Mouse (Mus musculus) retina, adult 2 months (tissue): ENCODE results near the gene Zfp692.
A peak's percentile ranks its signal among the peaks of the same experiment; 100 is the strongest.
"Not testable (repeated sequence)": the region's sequence is repeated elsewhere in the genome, so short reads cannot be mapped to it uniquely, and the experiment has no call there.

Experiments used
- DNase-seq: peaks from one replicate; pipeline ENCODE4 v3.0.0-alpha.2; 2012; ENCODE audit warnings: low read depth, low spot score

Zfp692 gene

DNA sequence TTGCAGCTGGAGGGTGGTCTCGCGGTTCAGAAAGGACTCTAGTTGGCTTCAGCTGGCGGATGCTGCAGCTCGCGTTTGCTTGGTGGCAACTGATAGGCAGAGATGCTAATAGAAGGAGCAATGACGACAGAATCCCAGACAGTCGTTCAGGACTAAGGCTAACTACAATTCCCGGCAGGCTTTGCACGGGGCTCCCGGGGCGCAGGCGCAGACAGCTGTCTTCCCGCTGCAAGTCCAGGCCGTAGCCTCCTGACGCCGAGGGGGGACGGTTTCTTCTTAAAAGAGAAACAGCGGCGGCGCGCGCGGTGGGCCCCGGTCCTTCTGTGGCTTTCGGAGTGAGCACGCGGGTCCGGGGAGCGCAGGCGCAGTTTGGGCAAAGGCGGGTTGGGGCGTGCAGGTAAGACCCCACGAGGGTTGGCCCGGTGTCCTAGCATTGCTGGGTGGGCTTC is at the start of gene Zfp692:
Zfp692 (plus strand) TSS at position 210 of the 449 bp plus-strand sequence.
- peak; percentile 79 for DNase-seq

DNA sequence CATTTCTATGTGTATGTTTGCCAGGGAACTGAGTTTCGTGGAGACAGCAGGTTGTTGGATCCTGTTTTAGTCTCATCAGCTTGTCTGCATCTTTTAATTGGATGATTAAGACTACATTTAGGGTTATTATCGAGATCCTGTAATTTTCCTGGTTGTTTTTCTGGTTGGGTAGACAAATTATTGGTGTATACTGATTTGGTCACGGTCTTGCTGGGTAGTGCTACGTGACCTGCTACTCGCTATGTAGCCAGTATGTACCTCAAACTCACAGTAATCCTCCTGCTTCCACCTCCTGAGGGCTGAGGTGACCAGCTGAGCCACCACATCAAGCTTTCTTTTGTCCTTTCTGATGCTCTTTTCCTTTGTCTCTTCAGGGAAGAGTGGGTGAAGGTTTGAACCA is 49.1 kb upstream of the Zfp692 start:
- no peak for DNase-seq

DNA sequence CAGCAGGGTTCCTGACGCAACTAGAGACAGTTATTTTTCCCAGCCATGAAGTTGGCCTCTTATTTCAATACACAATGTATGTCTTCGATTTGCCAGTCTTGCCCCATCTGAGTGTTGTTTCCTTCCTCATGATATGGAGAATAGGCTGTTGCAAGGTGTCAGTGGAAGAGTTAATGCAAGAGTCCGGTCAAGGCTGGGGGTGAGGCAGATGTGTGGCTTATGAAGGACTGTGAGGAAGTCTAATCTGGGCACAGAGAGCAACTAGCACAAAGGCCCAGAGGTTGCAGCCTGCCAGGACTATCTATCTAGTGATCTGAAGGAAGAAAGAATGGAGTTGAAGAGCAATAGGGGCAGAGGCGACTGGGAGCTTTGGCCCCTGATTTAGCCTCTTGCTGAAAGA is 46.7 kb upstream of the Zfp692 start:
- DNase-seq, result no peak

DNA sequence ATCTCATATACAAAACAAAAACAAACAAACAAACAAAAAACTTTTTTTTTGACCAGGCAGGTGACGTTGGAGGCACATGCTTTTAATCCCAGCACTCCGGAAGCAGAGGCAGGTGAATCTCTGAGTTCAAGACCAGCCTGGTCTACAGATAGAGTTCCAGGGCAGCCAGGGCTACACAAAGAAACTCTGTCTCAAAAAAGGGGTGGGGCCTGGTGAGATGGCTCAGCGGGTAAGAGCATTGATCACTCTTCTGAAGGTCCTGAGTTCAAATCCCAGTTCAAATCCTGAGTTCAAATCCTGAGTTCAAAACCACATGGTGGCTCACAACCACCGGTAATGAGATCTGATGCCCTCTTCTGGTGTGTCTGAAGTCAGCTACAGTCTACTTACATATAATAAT is 45.0 kb upstream of the Zfp692 start:
- no peak for DNase-seq

DNA sequence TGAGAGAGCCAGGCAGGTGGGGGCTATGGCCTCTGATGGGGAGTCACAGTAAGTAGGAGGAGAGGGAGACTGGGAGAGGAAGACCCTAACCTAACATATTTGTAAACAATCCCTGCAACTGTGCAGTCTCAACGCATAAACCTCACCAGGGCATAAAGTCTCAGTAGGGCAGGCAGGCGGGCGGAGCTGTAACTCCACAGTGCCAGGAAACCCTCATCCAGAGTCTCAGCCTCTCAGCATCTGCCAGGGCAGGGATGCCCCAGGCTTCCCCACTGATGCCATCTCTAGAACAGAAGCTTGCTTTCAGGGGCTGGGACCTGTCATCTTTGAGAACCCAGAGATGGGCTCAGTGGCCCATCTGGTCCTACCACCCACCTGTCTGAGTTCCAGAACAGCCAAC is 44.5 kb upstream of the Zfp692 start:
- DNase-seq, result no peak

DNA sequence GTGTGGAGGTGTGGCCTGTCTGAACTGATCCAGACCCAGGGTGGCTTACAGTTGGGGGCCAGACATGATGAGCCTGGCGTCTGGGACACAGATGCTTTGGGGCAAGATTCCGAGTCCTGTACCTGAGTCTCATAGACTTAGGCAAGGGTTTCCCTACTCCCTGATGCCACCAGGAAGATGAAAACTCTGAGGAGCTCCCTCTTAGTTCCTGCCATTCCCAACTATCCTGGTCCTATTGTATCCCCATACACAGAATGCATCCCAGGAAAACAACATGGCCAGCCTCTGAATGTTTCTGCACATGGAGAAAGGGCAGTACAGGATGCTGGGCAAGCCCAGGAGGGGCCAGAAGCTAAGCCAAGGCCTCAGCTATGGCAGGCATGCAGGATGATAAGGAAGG is 43.4 kb upstream of the Zfp692 start:
- DNase-seq, result no peak

DNA sequence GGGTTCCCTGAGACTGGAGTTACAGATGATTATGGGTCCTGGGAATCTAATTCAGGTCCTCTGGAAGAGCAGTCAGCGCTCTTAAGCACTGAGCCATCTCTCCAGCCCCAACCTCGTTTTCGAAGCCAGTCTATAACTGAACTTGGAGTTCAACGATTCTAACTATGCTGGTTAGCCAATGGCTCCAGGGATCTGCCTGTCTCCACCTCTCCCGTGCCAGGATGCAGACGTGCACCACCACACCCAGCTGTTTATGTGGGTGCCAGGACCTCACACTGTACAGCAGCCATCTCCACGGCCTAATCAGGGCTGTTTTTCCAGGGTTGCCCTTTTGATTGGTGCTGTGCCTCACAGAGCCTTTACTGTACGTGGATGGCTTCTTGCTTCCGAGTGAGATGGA is 42.3 kb upstream of the Zfp692 start:
- no peak for DNase-seq

DNA sequence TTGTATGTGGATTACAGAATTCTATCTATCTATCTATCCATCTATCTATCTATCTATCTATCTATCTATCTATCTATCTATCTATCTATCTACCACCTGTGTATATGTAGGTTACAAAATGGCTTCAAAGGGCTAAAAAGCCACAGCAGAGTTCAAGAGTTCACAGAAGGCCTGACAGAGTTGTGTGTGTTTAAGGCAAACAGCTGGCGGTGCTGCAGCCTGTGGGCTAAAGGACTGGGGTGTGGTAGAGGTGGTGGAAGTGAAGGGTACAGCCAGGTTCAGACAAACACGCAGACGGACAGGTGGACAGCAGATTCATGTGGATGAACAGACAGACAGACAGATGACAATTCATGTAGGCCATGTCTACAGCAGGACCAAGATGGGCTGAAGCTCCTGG is 38.6 kb upstream of the Zfp692 start:
- DNase-seq, result no peak

DNA sequence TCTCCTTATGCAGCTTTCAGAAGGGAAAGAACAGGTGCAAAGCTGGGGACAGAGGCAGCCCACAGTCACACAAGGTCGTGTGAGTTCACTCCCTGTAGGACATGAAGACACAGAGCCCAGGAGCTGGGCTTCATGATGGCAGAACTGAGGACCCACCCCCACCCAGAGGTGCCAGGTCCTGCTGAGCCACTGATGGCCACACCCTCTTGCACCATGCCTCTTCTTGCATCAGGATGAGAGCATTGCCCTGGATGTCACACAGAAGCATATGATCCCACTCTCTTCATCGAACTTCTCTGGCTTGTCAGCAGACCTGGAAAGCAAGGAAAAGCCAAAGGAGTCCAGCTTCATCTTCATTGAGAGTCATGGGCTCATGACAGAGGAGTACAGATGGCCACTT is 32.3 kb upstream of the Zfp692 start, which contains the start of gene 4930438A08Rik:
4930438A08Rik (plus strand) TSS at position 228 of the 400 bp plus-strand sequence.
- DNase-seq, result no peak

DNA sequence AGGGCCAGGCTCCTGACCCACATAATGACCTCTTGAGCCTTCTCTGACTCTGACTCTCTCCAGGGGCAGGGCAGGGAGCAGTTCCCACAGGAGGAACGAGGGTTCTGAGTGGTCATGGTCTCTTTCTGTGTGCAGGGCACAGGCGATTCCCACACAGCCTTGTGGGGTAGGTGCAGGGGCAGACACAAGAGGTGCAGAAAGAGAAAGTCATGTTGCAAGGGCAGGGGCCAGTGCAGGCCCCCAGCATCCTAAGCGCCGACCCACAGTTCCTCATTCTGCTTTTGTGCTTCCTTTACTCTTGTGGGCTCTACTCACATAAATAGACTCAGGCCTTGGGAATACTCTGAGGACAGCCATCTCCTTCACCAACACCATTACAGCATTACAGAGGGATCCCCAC is 31.1 kb upstream of the Zfp692 start:
- DNase-seq, result no peak

DNA sequence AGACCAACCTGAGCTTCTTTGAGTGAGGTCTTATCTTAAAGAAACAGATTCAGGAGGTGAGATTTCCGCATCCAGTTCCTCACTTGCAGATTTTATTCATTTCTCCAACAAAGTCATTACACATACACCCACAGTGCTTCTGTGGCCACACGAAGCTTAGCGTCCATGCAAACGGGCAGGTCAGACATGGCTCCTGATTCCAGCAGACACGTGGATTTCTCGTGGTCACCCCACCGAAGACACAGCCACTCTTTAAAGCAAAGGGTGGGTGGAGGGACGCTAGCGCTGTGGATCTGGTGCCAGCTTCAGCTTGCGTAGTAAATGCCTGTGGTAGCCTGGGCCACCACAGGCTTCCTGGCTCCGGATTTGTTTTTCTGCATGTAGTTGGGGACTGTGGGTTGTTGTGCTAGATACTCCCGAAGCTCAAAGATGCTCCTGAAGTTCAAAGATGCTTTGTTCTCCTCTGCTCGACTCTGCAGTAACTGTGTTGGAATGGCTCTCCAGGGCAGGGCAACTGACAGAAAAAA is 24.8 kb upstream of the Zfp692 start:
- DNase-seq, result no peak

DNA sequence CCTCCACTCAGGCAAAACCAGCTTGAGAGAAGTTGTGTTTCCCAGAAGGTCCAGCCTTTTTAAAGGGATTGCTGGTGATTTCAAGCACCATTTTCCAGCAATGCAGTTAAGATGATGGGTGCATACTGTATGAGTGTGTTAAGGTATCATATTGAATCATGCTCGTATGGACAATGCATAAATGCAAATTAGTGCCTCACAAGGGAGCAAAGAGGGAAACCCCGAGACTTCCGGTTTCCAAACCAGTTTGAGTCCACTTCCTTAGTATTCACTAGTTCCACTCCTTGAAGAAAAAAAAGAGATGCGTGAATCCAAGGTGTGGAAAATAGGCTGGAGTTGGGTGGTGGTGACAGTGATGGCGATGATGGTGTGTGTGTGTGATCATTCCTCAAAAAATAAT is 24.4 kb upstream of the Zfp692 start:
- DNase-seq, result no peak

DNA sequence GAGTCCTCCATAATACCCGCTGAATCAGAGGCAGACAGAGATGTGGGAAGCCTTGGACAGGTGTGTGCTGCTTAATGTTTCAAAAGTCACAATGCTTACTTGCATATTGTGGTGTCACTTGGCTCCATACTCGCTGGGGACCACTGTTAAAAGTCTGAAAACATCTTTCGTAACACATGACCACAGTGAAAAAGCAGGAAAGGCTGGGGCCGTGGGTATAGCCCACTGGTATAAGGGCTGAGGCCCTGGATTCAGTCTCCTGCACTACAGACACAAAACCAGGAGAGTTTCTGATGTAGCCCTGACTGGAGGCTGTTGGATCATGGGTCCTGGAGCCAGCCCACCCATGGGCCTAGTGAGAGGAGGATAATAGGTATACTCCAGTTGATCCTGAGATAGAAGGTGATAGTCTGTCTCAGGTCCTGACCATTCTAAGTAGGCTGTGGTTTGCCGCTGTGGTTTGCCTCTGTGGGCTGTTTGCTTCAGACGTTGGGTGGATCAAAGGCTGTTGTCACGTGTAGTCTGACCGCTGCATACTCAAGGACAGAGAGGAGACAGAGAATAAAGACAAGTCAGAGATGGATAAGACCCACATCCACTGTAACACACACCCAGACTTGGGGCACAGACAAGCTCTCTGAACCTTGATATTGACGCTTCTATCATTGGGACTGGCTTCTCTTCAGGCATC is 16.7 kb upstream of the Zfp692 start:
- DNase-seq, result no peak

DNA sequence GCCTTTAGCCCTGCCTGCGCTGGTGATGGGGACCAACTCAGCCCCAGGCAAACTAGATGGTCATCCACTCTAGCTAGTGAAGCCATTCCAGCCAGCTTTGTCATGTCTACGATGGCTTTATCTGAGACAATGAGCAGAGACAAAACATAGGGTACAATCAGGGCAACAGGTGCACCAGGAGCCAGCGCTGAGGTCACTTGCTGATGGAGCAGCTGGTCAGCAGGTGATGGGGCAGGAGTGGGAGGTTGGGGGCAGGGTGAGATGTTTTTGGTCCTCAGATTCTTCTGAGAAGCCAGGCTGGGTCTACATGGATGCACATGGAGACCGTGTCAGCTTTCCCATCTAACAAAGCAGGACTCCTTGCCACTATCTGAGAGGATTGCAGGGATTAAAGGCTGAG is 16.1 kb upstream of the Zfp692 start:
- DNase-seq, result no peak

DNA sequence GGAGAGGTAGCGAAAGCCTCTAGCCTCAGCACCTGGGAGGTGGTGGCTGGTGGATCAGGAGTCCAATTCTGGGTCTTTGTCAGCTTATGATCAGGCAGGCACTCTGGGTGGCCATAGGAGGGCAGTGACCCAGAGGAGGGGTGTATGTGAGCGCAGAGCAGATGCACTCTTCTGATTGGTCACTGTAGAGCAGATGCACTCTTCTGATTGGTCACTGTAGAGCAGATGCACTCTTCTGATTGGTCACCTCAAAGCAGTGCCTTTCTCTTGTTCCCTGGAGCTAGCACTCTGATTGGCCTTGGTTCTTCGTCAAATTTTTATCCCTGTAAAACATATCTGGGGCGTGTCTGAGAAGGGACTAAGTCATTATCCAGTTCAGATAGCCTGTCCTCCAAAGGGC is 14.1 kb upstream of the Zfp692 start:
- DNase-seq, result no peak

DNA sequence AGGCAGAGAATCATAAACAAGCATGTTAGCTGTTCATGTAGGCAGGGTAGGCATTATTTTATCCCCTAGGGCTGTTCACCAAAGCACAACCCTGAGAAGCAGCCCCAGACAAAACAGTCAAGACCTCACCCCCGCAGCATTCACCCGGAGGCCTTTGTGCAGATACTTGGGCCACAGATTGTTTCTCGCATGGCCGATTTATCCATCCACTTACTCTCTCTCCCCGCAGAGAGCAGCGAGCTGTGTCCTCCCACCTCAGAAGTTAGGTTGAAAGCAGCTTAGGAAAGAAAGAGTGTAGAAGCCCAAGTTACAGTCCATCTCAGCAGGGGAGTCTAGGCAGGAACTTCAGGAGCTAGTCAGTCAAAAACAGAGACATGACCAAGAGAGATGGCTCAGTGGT is 9.5 kb upstream of the Zfp692 start:
- DNase-seq, result no peak

DNA sequence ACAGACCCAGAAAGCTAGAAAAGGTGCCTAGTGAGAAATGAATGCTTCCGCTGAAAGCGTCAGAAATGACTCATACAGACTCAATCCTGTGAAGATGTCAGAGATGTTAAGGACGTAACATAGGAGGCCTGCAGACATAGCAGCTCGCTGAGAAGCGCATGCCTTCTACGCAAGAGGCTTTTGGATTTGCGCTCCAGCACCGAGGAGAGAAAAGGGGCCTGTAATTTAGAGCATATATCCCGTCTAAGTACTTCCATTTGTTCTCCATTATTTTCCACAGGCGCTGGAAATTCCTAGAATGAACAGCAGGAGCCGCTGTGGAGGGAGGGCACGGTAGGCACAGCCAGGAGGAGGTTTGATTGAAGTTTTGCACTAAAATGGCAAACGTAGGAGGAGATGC is 5.8 kb upstream of the Zfp692 start:
- no peak for DNase-seq

DNA sequence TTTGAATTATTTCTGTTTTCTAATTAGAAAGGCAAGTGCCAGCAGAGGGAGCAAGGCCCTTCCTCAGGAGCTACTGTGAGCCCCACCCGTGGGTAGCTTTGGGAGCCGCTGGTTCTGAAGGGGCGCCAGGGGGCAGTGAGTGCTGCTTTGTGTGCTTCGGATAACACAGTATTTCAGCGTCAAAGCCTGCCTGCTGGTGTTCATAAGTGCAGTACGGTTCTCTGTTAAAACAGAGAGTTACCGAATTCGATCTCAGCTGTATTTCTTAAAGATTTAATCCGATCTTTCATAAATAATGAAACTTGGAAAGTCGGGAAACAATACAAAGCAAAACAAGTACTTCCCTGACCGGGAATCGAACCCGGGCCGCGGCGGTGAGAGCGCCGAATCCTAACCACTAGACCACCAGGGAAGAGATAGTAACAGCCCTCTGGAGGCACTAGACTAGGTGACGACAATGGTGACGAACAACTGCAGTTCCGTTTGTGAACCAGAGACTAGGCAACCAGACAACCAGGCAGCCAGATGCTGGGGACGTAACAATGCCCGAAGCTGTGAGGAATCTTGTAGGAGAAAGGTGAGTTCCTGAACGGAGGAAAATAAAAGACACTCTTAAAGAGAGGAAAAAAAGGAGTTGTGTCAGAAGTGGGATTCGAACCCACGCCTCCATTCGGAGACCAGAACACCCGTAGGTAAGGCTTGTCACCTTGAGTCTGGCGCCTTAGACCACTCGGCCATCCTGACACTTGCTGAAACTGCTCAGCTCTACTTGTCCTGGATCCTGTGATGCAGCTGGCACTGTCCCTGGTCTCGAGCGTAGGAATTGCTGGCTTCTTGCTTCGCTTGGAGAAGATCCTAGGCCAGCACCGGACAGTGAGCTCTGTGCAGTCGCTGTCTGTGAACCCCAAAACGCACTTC is 4.8 kb upstream of the Zfp692 start:
- peak; percentile 89 for DNase-seq

DNA sequence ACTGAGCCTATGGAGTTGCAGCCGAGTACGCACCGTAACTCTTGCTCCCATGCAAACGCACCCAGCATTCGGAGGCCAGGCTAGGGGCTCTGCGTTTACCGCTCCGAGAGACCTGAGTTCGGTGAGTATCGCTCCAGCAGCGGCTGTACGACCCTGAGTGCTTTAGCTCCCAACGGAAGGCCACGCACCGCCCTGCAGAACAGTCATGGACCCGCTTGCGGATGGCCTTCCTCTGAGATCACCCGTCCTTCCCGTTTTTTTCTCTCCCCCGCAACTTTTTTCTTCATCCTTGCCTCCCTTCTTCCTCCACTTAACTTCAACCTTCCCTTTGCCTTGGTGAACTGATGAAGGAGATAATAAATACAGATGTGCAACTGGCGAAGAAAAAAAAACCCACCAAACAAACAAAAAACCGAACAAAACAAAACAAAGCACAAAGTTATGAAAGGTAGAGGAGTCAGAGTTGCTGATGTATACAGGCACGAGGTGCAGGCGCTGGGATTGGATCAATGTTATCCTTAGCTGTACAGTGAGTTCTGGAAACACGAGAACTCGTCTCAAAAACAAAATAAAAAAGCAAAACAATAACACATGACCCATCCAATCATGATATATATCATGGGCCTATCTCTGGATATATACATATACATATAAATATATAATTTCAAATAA is 4.0 kb upstream of the Zfp692 start:
- DNase-seq, result no peak

DNA sequence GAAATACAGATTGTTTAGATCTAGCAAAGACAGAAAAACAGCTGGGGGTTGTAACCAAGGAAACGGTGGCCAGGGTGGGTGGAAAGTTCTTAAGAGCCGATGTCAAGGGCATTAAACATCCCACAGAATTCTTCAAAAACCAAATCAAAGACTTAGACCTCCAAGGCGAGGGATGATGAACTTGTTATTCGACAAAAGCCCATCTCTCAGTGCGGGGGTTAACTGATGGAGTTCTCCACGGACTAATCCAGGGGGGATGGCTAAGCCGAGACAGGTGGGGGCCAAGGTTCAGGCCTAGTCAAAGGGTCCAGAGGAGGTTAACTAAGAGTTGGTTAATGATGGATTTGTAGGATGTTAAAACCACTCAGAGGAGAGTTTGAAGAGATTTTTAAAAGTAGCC is 3.3 kb upstream of the Zfp692 start:
- DNase-seq, result no peak

DNA sequence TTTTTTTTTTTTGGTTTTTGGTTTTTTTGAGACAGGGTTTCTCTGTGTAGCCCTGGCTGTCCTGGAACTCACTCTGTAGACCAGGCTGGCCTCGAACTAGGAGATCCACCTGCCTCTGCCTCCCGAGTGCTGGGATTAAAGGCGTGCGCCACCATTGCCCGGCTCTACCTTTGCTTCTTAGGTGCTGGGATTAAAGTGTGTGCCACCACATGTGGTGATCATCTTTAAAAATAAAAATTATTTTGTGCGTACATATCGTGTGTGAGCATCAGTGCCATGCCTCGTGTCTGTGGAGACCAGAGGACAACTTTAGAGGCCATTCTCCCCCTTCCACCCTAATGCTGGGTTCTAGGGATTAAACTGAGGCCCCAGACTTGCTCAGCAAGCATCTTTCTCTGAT is 1.6 kb upstream of the Zfp692 start:
- not testable (repeated sequence) for DNase-seq

DNA sequence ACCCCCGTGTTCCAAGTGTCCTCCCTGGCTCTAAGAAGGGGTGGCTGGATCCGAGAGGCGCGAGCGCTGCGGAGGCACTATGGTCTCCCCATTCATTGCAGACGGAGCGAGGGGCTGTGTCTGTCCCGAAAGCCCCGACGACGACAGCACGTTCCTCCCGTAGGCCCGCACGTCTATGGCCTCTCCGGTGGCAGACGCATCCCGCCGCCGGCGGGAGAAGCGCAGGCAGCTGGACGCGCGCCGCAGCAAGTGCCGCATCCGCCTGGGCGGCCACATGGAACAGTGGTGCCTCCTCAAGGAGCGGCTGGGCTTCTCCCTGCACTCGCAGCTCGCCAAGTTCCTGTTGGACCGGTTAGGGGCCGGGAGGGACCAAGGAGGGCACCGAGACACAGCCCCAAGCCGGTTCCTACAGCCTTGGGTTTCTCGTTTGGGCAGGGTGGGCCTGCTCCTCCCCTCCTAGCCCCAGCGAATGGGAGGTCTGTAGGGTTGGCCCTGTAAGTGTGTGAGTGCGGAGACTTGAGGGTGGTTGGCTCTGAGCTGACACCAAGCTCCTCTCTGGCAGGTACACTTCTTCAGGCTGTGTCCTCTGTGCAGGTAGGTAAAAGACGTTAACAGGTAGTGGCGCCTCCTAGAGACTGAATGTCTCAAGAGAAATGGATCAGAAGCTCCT is 677 bp downstream of the Zfp692 start:
- no peak for DNase-seq
